Mouse (Mus musculus): ENCODE results near the gene Gars.

DNA sequence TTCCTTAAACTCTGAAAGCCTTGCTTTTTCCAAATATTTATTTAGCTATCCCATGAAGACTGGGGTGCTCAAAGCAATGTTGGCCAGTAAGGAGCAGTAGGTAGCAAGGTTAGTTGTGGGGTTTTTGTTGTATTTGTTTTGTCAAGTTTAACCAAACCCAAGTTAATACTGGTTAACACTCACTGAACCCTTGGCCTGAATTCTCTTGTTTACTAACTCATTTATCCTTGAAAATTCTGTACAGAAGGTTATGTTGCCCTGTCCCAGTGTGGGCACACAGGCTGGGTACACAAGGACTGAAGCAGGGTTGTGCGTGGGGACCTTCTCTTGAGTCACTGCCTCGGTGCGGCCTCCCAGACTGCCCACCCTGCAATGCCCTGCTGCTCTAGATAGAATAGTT lies 41.4 kb upstream of the Gars start:
- TF ChIP-seq CTCF (IDR thresholded peaks at IDR 0.05; ENCODE audit: insufficient read depth, low read depth, low read length) (no peak), POLR2A (IDR thresholded peaks at IDR 0.05; ENCODE audit: insufficient read depth, low read depth, low read length) (no peak)

Measured in olfactory bulb, adult 2 months (tissue).